Mouse (Mus musculus): ENCODE data around the gene Gm28038.

Gene Gm28038

DNA sequence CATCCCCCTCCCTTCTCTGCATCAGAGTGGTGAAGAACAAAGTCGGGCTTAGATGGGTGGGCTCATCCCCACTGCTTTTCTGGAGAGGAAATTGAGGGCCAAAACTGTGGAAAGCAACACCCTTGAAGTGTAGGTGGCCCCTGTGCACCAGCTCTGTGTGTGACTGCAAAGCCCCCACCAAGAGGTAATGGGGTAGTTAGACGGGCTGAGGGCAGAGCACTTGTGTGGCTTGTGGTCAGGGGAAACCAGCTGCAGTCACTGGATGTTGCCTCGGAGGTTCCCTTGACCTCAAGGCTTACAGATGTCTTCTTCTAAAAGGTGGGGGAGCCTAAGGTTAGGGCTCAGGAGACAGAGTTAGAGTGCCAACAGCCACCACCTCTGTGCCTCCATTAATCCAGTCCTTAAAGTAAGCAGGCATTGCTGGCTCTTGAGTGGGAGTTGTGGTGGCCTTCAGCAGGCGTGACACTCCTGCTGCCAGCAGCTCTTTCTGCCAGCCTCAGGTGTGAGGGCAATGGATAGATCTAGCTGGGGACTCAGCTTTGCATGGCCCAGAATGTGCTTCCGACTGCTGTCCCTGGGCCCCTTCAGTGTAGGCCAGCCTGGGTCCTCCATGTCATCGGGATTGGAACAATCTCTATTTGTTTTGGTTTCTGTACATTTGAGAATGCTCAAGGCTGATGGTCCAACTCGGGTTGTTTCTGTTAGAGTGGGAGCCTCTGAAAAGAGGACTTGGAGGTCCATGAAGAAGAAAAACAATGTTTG is 23.0 kb upstream of the Gm28038 start:
- DNase-seq (ENCODE audit: low spot score) = no peak

DNA sequence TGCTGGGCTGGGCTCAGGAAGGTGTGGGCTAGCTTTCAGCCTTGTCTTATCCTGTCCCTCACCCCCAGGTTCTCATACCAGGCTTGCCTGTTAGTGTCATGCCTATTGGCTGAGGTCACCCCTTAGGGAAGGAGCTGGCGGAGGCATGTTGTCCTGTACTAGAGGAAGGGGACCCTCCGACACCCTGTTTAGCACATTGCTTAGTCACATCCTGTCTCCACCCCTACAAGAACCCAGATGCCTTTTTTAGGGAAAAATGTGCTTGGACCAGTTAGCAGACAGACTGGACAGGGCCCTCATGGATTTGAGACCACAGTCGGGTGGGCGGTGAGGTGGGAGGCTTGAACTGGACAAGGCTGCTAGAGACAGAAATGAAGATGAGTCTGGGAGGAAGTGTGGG is 22.2 kb upstream of the Gm28038 start:
- peak; percentile 81 for DNase-seq (ENCODE audit: low spot score)

DNA sequence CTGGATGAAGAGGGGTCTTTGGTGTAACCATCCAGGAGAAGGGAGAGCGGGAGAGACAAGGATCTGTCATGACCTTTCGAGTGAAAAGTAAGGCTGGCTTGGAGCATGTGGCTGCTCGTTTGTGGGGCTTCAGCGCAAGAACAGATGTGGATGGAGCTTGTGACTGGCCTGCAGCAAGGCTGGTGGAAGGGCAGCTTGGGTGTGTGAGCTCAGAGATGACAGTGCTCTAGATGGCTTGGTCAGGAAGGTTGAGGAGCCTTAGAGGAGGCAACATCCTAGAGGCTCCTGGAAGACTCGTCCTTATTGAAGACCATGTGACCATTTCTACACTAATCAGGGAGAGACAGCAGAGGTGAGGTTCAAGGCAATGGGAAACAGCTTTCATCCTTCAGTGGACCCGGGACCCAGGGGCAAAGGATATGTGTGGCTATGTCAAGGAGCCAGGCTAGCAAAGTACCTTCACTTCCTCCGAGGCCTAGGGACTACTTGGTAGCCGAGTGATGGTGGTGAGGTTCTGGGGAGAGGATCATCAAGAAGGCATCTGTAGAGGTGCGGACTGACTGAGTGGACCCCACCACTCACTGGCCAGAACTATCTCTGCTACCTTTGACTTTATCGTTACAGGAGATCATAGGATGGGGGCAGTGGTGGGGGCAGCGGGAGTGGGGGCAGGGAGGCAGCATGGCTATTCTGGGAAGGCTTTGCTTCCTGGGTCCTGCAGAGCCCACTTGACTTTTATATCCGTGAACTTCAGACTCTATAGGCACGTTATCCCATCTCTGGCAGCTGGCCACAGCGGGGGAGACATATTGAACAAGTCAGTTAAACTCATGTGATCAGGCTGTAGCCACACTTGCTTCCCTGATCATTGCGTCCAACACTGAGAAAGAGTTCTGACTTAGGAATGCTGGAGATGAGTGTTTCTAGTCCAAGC is 21.4 kb upstream of the Gm28038 start:
- DNase-seq (ENCODE audit: low spot score) = no peak

DNA sequence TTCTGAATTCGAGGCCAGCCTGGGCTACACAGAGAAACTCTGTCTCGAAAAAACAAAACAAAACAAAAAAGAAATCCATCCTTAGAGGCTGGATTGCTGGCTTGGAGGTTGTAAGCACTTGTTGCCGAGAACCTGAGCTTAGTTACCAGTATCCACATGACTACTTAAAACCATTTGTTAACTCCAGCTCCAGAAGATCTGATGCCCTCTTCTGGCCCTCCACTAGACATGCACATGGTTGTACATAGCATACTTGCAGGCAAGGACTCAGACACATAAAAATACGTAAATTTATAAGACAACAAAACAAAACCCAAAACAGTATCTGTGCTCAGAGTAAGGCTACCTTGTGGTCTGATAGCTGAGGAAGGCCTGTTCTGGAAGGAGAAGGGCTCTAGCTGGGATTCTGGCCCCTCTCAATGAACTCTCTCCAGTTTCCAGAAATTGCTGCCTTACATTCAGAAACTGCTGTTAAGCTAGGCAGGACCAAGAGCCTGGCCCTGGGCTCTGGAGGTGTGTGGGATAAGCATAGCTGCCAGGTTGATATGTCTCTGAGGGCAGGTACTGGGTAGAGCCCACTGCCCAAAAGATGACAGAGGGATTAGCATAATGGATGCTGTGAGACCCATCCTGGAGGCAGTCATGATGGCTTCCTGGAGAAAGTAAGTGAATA is 19.6 kb upstream of the Gm28038 start:
- DNase-seq (ENCODE audit: low spot score) = no peak

DNA sequence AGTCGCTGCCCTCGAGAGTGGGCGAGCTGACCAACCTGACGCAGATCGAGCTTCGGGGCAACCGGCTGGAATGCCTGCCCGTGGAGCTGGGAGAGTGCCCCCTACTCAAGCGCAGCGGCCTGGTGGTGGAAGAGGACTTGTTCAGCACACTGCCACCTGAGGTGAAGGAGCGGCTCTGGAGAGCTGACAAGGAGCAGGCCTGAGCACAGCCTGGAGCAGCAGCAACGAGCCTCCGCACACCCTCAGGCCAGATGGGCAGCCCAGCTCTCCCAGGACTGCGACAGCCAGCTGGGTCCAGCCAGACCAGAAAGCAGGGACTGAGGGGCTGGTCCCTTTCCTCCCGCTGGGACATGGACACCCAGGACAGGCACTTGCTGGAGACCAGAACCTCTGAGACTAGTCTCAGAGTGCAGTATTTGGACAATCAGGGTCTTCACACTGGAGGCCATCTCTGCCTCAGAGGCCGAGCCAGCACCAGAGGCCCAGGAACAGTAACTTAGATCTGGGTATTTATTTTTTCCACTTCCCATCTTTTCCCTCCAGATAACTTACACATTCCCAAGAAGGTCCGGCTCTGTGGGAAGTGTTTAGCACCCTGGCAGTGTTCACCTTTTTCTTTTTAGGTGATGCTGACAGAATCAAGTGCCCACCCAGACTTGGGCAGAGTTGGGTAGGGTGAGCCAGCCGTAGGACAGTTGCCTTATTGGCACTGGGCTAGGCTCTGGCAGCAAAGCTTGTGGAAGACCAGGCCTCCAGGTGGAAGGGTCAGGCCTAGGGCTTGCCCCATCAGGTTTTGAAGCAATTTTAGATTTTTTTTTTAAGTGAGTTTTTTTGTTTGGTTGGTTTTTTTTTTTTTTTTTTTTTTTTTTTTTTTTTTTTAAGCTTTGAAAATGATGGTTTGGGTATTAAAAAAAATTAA is 18.7 kb upstream of the Gm28038 start:
- no peak for DNase-seq (ENCODE audit: low spot score)

DNA sequence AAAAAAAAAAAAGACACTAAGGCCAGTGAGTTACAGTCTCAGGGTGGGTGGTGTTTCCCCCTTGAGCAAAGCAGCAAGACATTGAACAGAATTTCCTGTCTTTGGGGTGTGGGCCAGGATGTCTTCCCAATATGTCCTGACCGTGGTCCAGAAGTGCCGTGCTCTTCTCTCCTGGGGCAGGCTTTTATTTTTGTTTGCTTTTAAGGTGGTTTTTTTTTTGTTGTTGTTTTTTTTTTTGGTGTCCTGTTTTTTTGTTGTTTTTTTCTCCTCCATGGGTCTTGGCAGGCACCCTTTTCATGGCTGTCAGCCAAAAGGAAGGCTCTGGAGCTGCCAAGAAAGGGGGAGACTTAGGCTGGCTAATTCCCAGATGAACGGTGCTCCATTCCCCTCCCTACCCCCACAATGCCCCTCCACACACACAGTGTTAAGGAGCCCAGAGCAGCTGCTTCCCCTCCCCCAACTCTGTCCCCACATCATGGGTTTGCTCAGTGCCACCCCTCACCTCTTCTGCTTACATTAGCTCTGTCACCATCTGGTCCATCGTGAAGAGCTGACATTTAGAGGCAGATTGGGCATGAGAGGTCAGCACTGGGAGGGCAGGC is 17.9 kb upstream of the Gm28038 start:
- no peak for DNase-seq (ENCODE audit: low spot score)

DNA sequence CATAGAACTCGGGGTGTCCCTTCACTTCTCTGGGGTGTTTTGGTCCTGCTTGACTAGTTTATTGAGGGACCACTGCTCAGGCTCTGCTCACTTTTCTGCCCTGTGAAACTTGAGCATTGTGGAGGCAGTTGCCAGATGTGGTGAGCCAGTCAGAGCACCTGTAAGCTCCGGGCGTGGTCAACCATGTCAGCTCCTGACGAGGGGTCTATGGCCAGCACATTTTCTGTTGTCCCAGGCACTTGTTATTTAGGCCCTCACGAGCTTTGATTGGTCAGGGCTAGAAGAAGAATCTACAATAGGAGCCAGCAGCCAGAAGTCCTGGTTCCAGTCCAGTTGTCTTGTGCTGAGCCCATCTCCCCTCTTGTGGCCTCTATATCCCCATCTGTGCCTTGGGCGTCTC is 17.0 kb upstream of the Gm28038 start:
- no peak for DNase-seq (ENCODE audit: low spot score)

DNA sequence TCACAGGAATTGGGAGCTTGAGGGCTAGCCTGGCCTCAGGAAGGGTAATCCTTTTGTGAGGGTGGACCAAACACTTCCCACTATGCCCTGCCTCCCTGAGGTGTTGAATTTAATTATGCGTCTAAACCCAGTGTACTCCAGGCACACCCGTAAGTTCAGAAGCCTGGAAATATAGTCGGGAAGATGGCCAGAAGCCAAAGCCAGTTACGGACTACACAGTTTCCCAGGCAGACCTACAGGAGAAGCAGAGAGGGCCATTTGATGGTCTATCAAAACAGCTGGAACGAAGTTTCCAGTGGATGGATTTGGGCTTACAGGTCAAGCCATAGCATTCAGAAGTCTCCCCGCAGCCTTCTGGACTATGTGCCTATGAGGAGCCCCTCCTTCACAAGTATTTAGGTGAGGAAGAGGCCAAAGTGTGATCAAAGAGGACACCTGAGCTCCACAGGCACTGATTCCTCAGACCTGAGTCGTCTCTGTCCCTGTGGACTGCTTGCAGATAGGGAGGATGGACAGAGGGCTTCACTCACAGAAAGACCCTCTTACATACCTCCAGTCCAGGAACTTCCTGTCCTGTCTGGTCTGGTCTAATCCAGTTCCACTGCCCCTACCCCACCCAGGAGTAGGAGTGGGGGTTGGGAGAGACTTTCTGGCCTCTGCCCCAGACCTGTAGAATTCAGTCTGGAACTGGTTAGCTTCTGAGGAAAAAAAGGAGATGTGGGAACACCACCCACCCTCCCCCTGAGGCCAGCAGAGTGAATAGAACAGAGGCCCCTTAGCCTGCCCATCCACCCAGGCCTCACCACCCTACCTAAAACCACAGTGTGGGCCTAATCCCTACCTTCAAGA is 15.9 kb upstream of the Gm28038 start:
- DNase-seq (ENCODE audit: low spot score) = no peak

DNA sequence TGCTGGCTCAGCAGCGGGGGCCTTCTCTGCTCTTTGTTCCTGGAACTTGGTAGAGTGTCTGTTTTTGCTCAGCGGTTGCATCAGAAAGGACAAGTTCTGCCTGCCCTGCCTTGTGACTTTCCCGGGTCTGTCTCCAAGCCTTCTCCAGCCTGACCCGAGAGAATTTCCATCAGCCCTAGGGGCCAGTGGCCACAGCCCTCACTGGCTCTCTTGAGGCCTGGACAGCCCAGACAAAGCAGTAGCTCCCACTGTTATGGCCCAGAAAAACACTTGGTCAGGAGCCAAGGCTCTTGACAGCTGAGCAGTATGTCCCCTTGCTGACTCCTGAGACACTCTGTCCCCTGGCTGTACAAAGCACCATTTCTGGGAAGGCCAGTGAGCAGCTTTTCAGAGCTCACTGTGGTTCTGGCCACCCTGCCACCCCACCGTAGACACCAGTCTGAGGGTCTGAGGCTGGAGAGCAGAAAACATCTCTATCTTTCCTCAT is 15.0 kb upstream of the Gm28038 start, which contains the start of gene Phyhd1:
TSS of gene Phyhd1 (plus strand) at position 437 of the 487 bp plus-strand sequence.
- DNase-seq (ENCODE audit: low spot score) = peak; percentile 83

DNA sequence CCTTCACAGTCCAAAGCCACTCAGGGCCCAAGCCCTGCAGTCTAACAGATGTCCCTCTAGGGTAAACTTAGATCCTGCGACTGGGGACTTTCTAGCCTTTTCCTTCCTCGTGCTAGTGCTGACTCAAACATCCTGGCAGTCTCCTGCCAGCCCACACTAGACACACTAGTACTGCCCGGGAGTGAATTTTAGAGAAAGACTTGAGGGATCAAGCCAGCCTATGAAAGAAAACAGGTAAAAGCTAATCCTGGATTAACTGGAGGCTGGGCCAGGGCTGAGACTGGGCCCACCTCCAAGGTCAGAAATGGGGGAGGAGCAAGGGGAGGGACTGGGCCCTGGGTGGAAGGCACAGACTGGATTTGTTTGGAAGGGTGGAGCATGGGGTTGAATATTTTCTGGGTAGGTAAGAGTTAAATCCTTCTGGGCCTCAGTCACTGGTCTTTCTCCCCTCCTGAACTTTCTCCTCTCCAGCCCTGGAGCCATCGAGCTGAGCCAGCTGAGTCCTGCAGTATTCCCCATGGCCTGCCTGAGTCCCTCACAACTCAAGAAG is 14.4 kb upstream of the Gm28038 start:
- peak; percentile 70 for DNase-seq (ENCODE audit: low spot score)

DNA sequence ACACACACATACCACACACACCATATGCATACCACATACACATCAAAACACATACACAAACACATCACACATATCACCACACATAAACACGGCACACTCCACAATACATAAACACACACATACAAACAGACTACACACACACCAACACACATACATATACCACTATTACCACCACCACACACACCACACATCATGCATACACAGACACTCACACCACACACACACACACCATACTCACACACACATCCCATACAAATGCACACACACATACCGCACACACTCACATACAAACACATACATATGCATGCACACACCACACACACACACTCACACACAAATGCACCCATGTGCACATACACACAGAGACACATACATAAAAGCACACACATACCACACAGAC is 13.4 kb upstream of the Gm28038 start:
- no peak for DNase-seq (ENCODE audit: low spot score)

DNA sequence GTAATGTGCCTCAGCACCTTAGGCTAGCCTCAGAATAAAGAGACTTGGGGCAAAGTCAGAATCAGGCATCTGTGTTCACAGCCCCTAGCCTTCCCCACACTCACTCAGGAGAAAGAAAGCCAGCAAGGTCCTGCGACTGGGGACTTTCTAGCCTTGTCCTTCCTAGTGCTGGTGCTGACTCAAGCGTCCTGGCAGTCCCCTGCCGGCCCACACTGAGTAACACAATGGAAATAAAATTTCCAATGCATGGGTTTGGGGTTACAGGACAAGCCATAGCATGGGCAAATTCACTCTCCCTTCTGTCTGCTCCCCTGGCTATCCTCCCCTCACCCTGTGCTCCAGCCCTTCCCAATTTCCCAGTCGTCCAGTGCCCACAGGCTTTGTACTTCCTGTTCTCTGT is 12.5 kb upstream of the Gm28038 start:
- no peak for DNase-seq (ENCODE audit: low spot score)

DNA sequence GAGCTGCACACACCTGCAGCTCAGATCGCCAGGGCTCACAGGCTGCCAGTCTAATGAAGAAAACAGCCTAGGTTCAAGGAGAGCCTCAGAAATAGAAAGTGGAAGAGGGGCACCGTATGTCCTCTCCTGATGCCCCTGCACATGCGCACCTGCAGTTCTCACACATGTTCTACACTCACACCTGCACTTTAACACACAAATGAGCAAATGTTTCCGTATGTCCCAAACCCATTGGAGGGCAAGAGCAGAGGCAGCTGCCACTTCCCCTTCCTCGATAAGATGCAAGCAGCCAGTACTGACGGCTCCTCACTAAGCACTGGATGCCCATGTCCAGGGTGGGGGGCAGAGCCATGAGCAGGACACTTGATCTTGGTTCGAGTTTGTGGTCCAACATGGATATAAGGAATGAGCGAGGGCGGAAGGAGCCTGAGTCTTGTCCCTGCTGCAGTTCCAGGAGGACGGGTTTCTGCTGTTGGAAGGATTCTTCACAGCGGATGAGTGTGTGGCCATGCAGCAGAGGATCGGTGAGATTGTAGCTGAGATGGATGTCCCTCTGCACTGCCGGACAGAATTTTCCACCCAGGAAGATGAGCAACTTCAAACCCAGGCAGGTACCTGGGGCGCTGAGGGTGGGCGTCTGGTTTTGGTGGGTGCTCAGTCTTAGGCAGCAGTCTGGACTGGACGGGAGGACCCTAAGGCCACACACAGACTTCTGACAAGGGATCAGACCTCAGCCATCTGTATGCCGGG is 11.4 kb upstream of the Gm28038 start:
- DNase-seq (ENCODE audit: low spot score) = no peak

DNA sequence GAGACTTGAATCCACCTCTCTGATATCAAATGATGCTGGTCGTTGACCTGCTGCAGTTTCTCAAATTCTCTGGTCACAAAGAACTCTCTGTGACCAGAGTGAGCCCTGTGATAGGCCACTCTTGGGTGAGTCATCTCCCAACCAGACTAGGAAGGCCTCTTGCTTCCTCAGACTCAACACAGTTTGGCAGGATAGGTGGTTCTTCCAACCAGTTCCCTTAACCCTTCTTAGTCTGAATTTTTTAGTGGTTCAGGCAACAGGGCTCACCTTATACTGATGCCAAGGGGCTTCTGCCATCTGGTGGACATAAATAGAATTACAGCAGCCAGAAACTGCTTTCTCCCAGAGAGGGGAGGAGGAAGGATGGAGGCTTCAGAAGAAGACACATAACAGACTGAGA is 10.7 kb upstream of the Gm28038 start:
- DNase-seq (ENCODE audit: low spot score) = peak; percentile 90

DNA sequence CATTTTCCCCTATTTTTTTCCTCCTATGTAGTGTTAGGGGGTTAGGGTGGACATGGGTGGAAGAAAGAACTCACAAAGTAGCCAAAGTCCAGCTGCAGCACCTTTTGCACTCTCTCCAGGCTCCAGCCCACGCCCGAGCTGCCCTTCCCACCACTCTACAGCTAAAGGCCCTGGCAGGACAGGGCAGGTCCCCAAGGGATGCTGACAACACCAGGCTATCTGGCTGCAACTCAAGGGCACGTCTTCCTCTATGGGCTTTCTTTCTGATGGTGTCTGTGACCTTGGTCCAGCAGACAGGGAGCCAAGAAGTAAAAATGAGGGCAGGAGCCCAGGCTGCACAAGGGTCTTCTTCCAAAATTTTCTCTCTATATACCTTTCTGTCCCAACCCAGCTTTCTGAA is 808 bp downstream of the Gm28038 start:
- no peak for DNase-seq (ENCODE audit: low spot score)

DNA sequence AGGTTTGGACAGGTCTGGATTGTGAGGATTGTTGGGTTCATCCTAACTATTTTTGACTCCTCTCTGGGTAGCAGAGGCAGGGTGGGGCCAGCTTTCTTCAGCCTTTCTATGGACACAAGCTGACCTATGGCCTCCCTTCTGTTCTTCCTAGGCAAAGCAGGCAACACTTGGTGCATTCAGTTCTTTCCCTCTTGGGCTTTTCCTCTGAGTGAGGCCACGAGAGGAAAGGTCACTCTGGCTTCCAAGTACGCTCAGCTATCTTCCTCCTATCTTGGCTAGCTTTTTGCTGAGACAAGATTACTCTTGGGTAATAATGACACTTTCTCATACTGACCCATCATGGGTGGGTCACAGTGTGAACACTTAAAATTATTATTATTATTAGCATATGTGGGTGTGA is 2.4 kb downstream of the Gm28038 start:
- no peak for DNase-seq (ENCODE audit: low spot score)

DNA sequence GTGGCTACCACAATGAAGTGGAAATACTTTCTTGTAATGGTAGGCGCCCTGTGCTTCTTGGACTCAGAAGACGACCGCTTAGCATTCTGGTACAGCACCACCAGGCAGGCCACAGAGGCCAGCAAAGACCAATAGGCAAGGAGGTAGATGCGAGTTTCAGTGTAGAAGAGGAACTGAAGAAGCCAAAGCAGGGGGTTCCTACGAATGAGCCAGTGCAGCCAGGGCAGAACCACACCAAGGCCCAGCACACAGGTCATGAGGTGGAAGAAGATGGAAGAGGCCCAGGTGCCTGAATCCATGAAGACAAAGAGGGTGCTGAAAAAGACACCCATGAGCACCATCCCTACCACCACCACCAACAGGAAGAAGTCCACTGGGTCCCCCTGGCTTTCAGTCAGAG is 4.2 kb downstream of the Gm28038 start:
- no peak for DNase-seq (ENCODE audit: low spot score)

DNA sequence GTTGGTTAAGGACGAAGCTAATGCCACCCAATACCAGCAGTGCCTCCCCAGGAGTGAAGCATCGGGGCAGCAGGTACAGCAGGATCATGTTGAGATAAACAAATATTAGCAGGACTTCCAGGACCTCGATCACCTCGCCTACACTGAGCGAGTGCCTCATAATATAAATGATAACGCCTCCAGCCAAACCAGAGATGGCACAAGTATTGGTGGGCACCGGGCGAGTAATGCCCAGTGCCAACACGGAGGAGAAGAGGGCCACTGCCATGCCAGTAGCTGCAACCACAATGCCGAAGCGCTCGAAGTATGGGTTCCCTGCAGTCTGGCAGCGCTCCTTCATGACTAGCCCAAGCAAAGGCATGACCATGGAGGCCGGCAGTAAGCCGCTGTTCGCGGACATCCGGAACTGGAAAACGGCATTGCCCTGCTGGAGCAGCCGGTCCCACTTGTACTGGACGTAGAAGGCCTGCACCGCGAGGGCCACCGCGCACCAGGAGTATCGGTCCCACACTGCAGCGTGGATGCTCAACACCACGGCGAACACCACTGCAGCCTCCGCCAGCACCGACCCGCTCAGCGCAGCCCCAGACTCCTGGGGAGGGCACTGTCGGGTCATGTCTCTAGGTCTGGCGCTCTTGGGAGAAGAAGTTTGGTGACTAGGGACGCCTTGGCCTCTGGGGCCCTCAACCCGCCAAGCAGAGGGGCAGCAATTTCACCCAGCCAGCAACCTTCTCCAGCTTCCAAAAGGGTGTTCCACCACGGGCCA is 4.8 kb downstream of the Gm28038 start:
- DNase-seq (ENCODE audit: low spot score) = no peak
